Mouse (Mus musculus) liver, embryonic 12.5 days (tissue): ENCODE results near the gene Cbx1. TPM values are rescaled to one million over a fixed set of nuclear protein-coding genes. Genes with fewer than 3 reads are reported as not detected.
A peak's percentile ranks its signal among the peaks of the same experiment; 100 is the strongest.

Source experiments
- ATAC-seq: fragments of 200-750 bp; cut with Nextera tagmentation; 2 replicates; pipeline ENCODE4 v1.8.0; 2017; ENCODE audit warnings: moderate number of reproducible peaks, mild to moderate bottlenecking, moderate library complexity
- H3K27ac ChIP-seq: fragments of 300-500 bp; sonication (generic); 2 replicates; pipeline ENCODE4 v1.5.1; 2016; ENCODE audit warnings: mild to moderate bottlenecking
- H3K27me3 ChIP-seq: fragments of 300-500 bp; sonication (generic); replicated peaks from 2 replicates; pipeline ENCODE4 v1.6.1; 2016; ENCODE audit warnings: mild to moderate bottlenecking, moderate library complexity
- H3K36me3 ChIP-seq: fragments of 300-500 bp; sonication (generic); 2 replicates; pipeline ENCODE4 v1.6.1; 2016; ENCODE audit warnings: mild to moderate bottlenecking, moderate library complexity
- H3K4me1 ChIP-seq: fragments of 300-500 bp; sonication (generic); 2 replicates; pipeline ENCODE4 v1.6.1; 2016
- H3K4me2 ChIP-seq: fragments of 300-500 bp; sonication (generic); 2 replicates; pipeline ENCODE4 v1.6.1; 2016; ENCODE audit warnings: mild to moderate bottlenecking, moderate library complexity
- H3K4me3 ChIP-seq: fragments of 300-500 bp; sonication (generic); 2 replicates; pipeline ENCODE4 v1.5.1; 2016; ENCODE audit warnings: mild to moderate bottlenecking, moderate library complexity
- H3K9ac ChIP-seq: fragments of 300-500 bp; sonication (generic); 2 replicates; pipeline ENCODE4 v1.6.1; 2016; ENCODE audit warnings: mild to moderate bottlenecking, moderate library complexity
- H3K9me3 ChIP-seq: fragments of 300-500 bp; sonication (generic); replicated peaks from 2 replicates; pipeline ENCODE4 v1.6.1; 2016; ENCODE audit warnings: mild to moderate bottlenecking, moderate library complexity
- whole genome bisulfite sequencing: fragments of 180-500 bp; shearing (Covaris S2); methylation state at CpG from one replicate; pipeline ENCODE4 v1.1.7; 2016; ENCODE audit not compliant: insufficient replicate concordance; 5-methylcytosine and 5-hydroxymethylcytosine counted together
- polyA plus RNA-seq: library from polyadenylated mRNA; unstranded; fragments of >200 nt; fragmentation: Nextera tagmentation; extraction: Ambion mirVana; gene quantifications from 2 replicates; pipeline ENCODE4 v1.2.1, GENCODE M21; 2016

Cbx1 gene
- 51.6 and 52.4 TPM in 2 replicates for polyA plus RNA-seq

DNA sequence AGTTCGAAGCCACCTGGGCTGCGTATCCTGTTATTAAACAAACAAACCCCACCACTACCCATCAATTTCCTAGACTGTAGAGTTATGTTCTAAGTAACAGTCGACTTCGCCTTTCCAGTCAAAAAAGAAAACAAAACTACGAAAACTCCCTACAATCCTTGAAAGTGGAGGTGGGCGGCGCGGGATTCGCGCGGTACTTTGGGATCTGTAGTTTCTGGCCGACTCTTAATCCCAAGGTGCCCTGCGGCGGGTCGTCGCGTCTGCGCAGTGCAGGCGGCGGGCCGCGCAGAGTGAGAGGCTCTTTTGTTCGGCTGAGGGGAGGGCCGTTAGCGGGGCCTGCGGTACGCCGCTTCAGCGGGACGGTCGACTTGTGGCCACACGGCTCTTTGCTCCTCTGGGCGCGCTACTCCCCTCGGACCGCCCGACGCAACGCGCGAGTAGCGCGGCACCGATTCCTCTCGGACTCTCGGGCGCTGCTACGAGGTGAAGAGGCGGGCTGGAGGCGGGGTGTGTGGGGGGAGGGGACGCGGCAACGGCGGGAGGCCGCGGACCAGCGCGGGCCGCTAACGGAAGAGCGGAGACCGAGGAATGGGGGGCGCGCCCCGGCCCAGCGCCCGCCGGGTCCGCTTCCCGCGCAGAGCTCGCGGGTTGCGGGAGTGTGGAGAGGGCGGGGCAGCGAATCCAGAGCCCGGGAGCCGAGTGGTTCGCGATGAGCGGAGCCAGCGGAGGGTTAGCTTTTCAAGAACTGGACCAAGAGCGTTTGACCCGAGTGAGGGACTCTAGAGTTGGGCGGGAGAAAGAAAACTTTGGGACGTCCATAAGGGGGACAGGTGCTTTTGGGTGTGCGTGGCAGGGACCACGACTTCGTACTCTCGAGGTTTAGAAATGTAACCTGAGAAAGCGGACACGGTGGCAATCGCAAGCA lies at the start of gene Cbx1:
Gene Cbx1, plus strand, starts transcription at position 257 of the 925 bp plus-strand sequence.
- Histone ChIP-seq H3K27me3 (no peaks in the 10 kb centered on the region), H3K4me1 (peaks cover 43% of the 10 kb centered on the region), H3K4me3 (peak within 1 kb of the TSS; percentile 90), H3K36me3 (peaks cover 23% of the 10 kb centered on the region), H3K9ac (peak within 1 kb of the TSS; percentile 91), H3K27ac (peak within 1 kb of the TSS; percentile 95), H3K4me2 (peak within 1 kb of the TSS; percentile 91), H3K9me3 (no peaks in the 10 kb centered on the region)
- WGBS = 1% methylated on average over 93 of the region's 93 CpGs
- peak; percentile 97 for ATAC-seq

DNA sequence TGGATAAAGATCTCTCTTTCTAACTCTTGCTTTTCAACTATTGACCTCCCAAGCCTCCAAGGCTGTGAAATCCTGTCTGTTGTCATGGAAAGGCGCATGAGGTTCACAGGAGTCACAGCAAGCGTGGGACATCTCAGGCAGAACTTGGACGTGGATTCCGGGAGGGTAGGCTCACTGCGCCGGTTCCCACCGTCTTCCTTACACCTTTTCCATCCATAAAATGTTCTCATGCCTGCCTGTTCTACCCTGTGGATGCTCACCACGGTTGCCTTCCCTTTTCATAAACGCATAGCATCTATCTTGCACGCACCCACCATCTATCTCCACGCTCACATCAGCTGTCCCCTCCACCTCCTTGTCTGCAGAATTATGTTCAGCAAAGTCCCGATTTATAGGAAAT lies 48.1 kb upstream of the Cbx1 start:
- no peaks in the 10 kb centered on the region for H3K9me3 ChIP-seq
- ATAC-seq = no peak
- no peak overlapping the region for H3K27ac ChIP-seq
- WGBS = 74% methylated on average over 12 of the region's 12 CpGs
- H3K4me2 ChIP-seq = no peak overlapping the region
- H3K9ac ChIP-seq = no peak overlapping the region
- H3K4me1 ChIP-seq = no peaks in the 10 kb centered on the region
- H3K27me3 ChIP-seq = peaks cover 47% of the 10 kb centered on the region
- no peak overlapping the region for H3K4me3 ChIP-seq
- H3K36me3 ChIP-seq = no peaks in the 10 kb centered on the region

DNA sequence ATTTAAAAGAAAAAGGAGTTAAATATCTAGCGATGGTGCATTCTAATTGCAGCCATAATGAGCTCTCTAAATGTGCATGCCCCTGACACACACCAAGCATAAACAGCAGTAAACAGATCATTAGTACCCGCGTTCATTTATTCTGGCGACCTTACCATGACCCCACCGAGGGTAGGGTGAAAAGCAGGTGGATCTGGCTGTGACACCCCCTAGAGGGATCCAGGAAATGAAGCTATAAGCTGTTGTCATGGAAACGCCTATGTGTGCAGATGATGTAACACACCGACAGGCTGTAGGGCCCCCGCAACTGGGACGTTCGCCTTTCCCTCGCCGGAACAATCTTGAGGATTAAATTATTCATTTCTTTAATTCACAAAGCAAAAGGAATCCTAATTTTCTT lies 46.9 kb upstream of the Cbx1 start:
- Histone ChIP-seq H3K9ac (no peak overlapping the region), H3K4me1 (no peaks in the 10 kb centered on the region), H3K4me2 (no peak overlapping the region), H3K36me3 (no peaks in the 10 kb centered on the region), H3K9me3 (no peaks in the 10 kb centered on the region), H3K27ac (no peak overlapping the region), H3K4me3 (no peak overlapping the region), H3K27me3 (peaks cover 39% of the 10 kb centered on the region)
- 45% methylated on average over 12 of the region's 12 CpGs for WGBS
- no peak for ATAC-seq

DNA sequence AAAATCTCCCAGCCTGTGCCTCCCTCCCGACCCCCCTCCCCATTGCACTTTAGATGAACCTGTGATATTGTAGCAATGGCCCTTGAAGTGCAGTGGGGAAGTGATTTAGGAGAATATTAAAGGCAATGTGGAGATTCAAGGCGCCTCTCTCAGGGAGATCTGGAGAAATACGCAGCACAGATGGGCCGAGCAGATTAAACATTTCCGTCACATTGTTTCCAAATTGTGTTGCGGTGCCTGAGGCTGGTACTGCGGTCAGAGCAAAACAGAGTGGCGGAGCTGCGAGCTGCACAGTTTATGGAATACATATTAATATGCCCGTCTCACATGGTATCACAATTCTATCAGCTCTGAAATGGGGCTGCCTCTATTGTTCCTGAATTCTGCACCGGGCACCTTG lies 45.9 kb upstream of the Cbx1 start:
- Histone ChIP-seq H3K9me3 (no peaks in the 10 kb centered on the region), H3K9ac (no peak overlapping the region), H3K4me2 (no peak overlapping the region), H3K4me3 (no peak overlapping the region), H3K4me1 (no peaks in the 10 kb centered on the region), H3K27me3 (peaks cover 42% of the 10 kb centered on the region), H3K27ac (no peak overlapping the region), H3K36me3 (no peaks in the 10 kb centered on the region)
- ATAC-seq = no peak
- 57% methylated on average over 11 of the region's 11 CpGs for WGBS

DNA sequence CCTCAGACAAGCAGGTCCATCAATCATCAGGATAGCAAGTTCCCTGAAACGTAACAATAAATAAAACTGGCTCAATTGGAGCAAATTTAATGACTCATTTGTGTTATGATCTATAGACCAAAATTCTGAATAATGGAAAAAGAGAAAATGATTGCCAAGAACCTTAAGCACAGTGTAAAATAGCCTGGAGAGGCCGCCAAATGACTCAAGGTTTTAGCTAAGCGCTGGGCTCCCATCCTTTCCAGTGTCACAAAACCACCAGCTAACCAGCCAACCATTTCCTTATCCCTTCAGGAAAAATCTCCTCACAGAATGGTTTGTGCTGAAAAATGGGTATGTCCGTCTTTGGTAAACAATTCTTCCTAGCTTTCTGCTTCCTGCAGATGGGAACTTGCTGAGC lies 45.0 kb upstream of the Cbx1 start:
- Histone ChIP-seq H3K4me3 (no peak overlapping the region), H3K4me2 (no peak overlapping the region), H3K27me3 (peaks cover 36% of the 10 kb centered on the region), H3K4me1 (no peaks in the 10 kb centered on the region), H3K9me3 (no peaks in the 10 kb centered on the region), H3K36me3 (no peaks in the 10 kb centered on the region), H3K9ac (no peak overlapping the region), H3K27ac (no peak overlapping the region)
- no peak for ATAC-seq
- 58% methylated on average over 4 of the region's 4 CpGs for WGBS

DNA sequence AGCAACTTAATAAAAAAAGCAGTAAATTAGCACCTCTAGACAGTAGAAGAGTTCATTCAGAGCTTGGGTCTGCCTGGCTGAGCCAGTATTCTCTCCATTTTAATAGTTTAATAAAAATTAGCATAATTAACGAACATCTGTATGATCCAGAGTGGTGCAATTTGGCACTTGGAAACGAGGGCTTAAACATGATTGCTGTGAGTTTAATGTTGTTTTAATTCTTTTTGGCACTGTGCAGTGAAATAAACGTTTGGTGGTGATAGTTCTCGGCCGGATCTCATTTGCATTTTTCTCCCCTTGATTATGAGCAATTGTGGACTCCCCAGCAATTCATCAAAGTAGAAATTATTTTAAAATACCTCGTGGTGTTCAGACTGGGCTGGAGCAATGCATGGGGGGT lies 42.3 kb upstream of the Cbx1 start:
- peaks cover 24% of the 10 kb centered on the region for H3K27me3 ChIP-seq
- H3K36me3 ChIP-seq = no peaks in the 10 kb centered on the region
- H3K4me2 ChIP-seq = no peak overlapping the region
- WGBS = 49% methylated on average over 6 of the region's 6 CpGs
- H3K4me1 ChIP-seq = no peaks in the 10 kb centered on the region
- no peak overlapping the region for H3K4me3 ChIP-seq
- no peak for ATAC-seq
- no peak overlapping the region for H3K27ac ChIP-seq
- H3K9me3 ChIP-seq = no peaks in the 10 kb centered on the region
- H3K9ac ChIP-seq = no peak overlapping the region

DNA sequence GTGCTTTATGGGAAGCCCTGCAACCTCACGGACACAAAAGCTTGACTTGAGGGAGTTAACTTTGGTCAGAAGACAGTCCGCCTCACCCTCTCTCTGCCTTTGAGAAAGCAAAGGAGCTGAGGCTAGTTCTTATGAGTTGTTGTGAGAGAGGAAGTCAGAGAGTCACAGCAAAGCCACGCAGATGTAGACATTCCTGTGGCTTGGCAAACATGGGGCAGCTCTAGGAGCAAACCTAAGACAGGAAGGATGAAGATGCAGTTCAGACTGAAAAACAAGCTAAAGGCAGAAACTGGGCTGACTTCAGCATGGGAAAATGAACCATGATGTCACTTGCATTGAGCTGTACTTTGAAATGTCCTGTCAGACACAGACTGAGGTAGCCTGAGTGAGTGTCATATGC lies 41.4 kb upstream of the Cbx1 start:
- H3K9ac ChIP-seq = no peak overlapping the region
- 35% methylated on average over 3 of the region's 3 CpGs for WGBS
- no peak overlapping the region for H3K4me3 ChIP-seq
- no peaks in the 10 kb centered on the region for H3K36me3 ChIP-seq
- no peaks in the 10 kb centered on the region for H3K4me1 ChIP-seq
- H3K4me2 ChIP-seq = no peak overlapping the region
- no peak overlapping the region for H3K27ac ChIP-seq
- peaks cover 19% of the 10 kb centered on the region for H3K27me3 ChIP-seq
- no peaks in the 10 kb centered on the region for H3K9me3 ChIP-seq
- no peak for ATAC-seq

DNA sequence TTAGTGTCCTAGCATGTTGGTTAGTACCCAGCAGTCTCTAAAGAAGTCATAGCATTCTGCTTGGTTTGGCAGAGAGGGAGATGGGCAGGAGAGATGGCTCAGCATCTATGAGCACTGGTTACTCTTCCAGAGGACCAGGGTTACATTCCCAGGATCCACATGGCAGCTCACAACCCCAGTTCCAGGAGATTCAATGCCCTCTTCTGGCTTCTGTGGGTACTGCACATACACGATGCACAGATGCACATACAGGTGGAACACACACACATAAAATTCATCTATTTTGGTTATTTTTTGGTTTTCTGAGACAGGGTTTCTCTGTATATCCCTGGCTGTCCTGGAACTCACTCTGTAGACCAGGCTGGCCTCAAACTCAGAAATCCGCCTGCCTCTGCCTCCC lies 33.6 kb upstream of the Cbx1 start:
- Histone ChIP-seq H3K4me1 (no peaks in the 10 kb centered on the region), H3K4me3 (no peak overlapping the region), H3K27ac (no peak overlapping the region), H3K9ac (no peak overlapping the region), H3K4me2 (no peak overlapping the region), H3K9me3 (no peaks in the 10 kb centered on the region), H3K36me3 (no peaks in the 10 kb centered on the region), H3K27me3 (no peaks in the 10 kb centered on the region)
- no peak for ATAC-seq
- WGBS = 80% methylated on average over 2 of the region's 2 CpGs

DNA sequence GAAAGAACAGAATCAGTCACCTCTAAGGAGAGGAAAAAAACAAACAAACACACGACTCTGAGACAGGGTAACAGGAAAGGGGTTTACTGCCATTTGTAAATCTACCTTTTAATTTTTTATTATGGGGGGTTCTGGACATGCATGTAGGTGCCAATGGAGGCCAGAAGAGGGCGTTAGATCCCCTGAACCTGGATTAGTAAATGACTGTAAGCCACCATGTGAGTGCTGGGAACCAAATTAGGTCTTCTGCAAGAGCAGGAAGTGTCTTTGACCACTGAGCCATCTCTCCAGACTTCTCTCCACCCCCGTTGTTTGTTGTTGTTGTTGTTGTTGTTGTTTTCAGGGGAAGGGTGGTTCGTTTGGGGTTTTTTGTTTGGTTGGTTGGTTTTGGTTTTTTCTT lies 31.5 kb upstream of the Cbx1 start:
- Histone ChIP-seq H3K27me3 (no peaks in the 10 kb centered on the region), H3K27ac (no peak overlapping the region), H3K4me1 (no peaks in the 10 kb centered on the region), H3K4me3 (no peak overlapping the region), H3K4me2 (no peak overlapping the region), H3K36me3 (no peaks in the 10 kb centered on the region), H3K9me3 (no peaks in the 10 kb centered on the region), H3K9ac (no peak overlapping the region)
- WGBS = 37% methylated on average over 4 of the region's 4 CpGs
- ATAC-seq = no peak

DNA sequence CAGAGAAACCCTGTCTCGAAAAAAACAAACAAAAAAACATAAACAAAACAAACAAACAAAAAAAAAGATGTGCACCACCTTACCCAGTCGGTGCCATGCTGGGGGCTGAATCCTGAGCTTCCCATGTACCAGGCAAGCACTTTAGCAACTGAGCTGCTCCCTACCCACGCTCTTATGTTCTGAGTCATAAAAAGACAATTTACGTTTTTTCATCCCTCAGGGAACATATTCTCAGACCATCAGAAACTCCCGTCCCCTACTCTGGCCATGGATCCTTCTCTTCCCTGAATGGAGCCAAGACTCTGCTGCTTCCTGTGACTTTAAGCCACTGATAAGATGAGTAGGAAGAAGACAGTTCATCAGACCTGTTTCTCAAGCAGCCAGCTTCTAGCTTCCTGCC lies 30.5 kb upstream of the Cbx1 start:
- WGBS = 55% methylated on average over 5 of the region's 5 CpGs
- H3K4me3 ChIP-seq = no peak overlapping the region
- H3K27me3 ChIP-seq = no peaks in the 10 kb centered on the region
- H3K27ac ChIP-seq = no peak overlapping the region
- H3K4me1 ChIP-seq = no peaks in the 10 kb centered on the region
- no peak for ATAC-seq
- H3K9me3 ChIP-seq = no peaks in the 10 kb centered on the region
- H3K9ac ChIP-seq = no peak overlapping the region
- no peaks in the 10 kb centered on the region for H3K36me3 ChIP-seq
- H3K4me2 ChIP-seq = no peak overlapping the region

DNA sequence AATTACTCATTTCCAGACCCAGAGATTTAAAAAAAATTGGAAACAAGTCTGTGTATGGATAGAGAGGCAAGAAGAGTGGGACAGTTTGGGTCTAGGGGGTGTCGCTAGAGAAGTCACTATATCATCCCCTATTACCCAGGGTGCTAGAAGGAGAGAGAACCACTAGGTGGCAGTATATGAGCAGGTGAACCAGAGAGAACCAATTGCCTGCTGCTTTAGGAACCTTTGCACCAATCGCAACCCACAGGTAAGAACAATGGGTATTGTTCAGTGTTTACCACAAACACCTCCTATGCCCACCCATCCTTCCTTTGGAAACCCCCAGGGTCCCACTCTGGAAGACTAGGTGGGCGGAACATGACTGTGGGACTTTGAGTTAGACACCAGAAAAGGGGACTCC lies 28.9 kb upstream of the Cbx1 start:
- Histone ChIP-seq H3K27ac (no peak overlapping the region), H3K4me2 (no peak overlapping the region)
- ATAC-seq = no peak

DNA sequence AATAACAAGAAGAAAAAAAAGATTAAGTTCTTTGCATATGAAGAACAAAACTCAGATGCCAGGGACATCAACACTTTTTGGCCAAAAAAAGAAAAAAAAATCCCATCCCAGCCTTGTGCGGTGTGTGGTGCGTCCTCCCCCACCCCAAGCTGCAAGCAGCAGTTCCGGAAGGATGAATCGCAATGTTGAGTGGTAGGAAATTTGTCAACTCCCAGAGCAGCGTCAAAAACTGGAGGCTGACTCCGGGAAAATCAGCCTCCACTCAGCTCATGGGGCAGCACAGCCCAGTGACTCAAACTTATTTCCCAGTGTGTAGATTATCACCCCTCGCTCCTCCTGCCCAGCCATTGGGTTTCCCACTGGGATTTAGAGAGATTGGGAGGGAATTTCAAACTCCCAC lies 26.9 kb upstream of the Cbx1 start:
- Histone ChIP-seq H3K9me3 (no peaks in the 10 kb centered on the region), H3K27ac (no peak overlapping the region), H3K27me3 (no peaks in the 10 kb centered on the region), H3K4me3 (no peak overlapping the region), H3K9ac (no peak overlapping the region), H3K36me3 (no peaks in the 10 kb centered on the region), H3K4me2 (no peak overlapping the region), H3K4me1 (peaks cover 22% of the 10 kb centered on the region)
- ATAC-seq = no peak
- 47% methylated on average over 7 of the region's 7 CpGs for WGBS

More for the DNA sequence above, 28.9 kb upstream of the Cbx1 start:
- Histone ChIP-seq H3K4me3 (no peak overlapping the region), H3K27me3 (no peaks in the 10 kb centered on the region), H3K9me3 (no peaks in the 10 kb centered on the region), H3K36me3 (no peaks in the 10 kb centered on the region), H3K4me1 (peaks cover 10% of the 10 kb centered on the region), H3K9ac (no peak overlapping the region)
- 23% methylated on average over 3 of the region's 3 CpGs for WGBS
